Mouse (Mus musculus): ENCODE results near the gene Prpf6. TPM values are rescaled to one million over a fixed set of nuclear protein-coding genes. Genes with fewer than 3 reads are reported as not detected.

The Prpf6 gene
- polyA plus RNA-seq, 1 experiment = 44.2 TPM

GRCm38 (mm10) chr2:181600828-181601750 is 9.4 kb downstream of the Prpf6 start:
- WGBS = under 1% methylated on average over 57 of the region's 57 CpGs
- Histone ChIP-seq H3K27me3 (ENCODE audit: control insufficient read depth, insufficient read depth, low read length) (no peaks in the 10 kb centered on the region), H3K4me1 (ENCODE audit: control insufficient read depth, insufficient read depth, low read length) (peaks cover 13% of the 10 kb centered on the region), H3K4me3 (replicated peaks; ENCODE audit: insufficient read depth, low read depth, low read length) (peak overlapping the region; percentile 90), H3K27ac (ENCODE audit: insufficient read depth, low read length) (peak overlapping the region; percentile 91)
- TF ChIP-seq CTCF (IDR thresholded peaks at IDR 0.05; ENCODE audit: borderline replicate concordance, insufficient read depth, low read depth, low read length) (no peak), POLR2A (IDR thresholded peaks at IDR 0.05; ENCODE audit: borderline replicate concordance, insufficient read depth, low read length) (peak; percentile 84)
- DNase-seq = peak; percentile 97 to 98

- peak in 1 of 2 experiments; percentile 24 for DNase-seq
- H3K27ac ChIP-seq (ENCODE audit: insufficient read depth, low read length) = no peak overlapping the region
- H3K4me3 ChIP-seq (replicated peaks; ENCODE audit: insufficient read depth, low read depth, low read length) = peak overlapping the region; percentile 90
- TF ChIP-seq POLR2A (IDR thresholded peaks at IDR 0.05; ENCODE audit: borderline replicate concordance, insufficient read depth, low read length) (no peak), CTCF (IDR thresholded peaks at IDR 0.05; ENCODE audit: borderline replicate concordance, insufficient read depth, low read depth, low read length) (no peak)
- H3K27me3 ChIP-seq (ENCODE audit: control insufficient read depth, insufficient read depth, low read length) = no peaks in the 10 kb centered on the region
- peaks cover 13% of the 10 kb centered on the region for H3K4me1 ChIP-seq (ENCODE audit: control insufficient read depth, insufficient read depth, low read length)
- WGBS = 24% methylated on average over 10 of the region's 10 CpGs
These were observed 10.1 kb downstream of the Prpf6 start for GRCm38 (mm10) chr2:181601751-181602145.

- Histone ChIP-seq H3K4me3 (replicated peaks; ENCODE audit: insufficient read depth, low read depth, low read length) (no peak overlapping the region), H3K27me3 (ENCODE audit: control insufficient read depth, insufficient read depth, low read length) (no peaks in the 10 kb centered on the region), H3K27ac (ENCODE audit: insufficient read depth, low read length) (no peak overlapping the region), H3K4me1 (ENCODE audit: control insufficient read depth, insufficient read depth, low read length) (peaks cover 8% of the 10 kb centered on the region)
- TF ChIP-seq CTCF (IDR thresholded peaks at IDR 0.05; ENCODE audit: borderline replicate concordance, insufficient read depth, low read depth, low read length) (no peak), POLR2A (IDR thresholded peaks at IDR 0.05; ENCODE audit: borderline replicate concordance, insufficient read depth, low read length) (no peak)
- WGBS = 71% methylated on average over 4 of the region's 4 CpGs
- DNase-seq = no peak
These were observed 10.7 kb downstream of the Prpf6 start for GRCm38 (mm10) chr2:181602367-181602766.

- no peak overlapping the region for H3K27ac ChIP-seq (ENCODE audit: insufficient read depth, low read length)
- H3K27me3 ChIP-seq (ENCODE audit: control insufficient read depth, insufficient read depth, low read length) = no peaks in the 10 kb centered on the region
- DNase-seq = no peak
- WGBS = 91% methylated on average over 5 of the region's 5 CpGs
- H3K4me1 ChIP-seq (ENCODE audit: control insufficient read depth, insufficient read depth, low read length) = no peaks in the 10 kb centered on the region
- no peak overlapping the region for H3K4me3 ChIP-seq (replicated peaks; ENCODE audit: insufficient read depth, low read depth, low read length)
- no peak for TF ChIP-seq CTCF (IDR thresholded peaks at IDR 0.05; ENCODE audit: borderline replicate concordance, insufficient read depth, low read depth, low read length)
These were observed 27.3 kb downstream of the Prpf6 start for GRCm38 (mm10) chr2:181618761-181619495.

GRCm38 (mm10) chr2:181623401-181623800 is 31.7 kb downstream of the Prpf6 start:
- Histone ChIP-seq H3K4me3 (replicated peaks; ENCODE audit: insufficient read depth, low read depth, low read length) (no peak overlapping the region), H3K4me1 (ENCODE audit: control insufficient read depth, insufficient read depth, low read length) (no peaks in the 10 kb centered on the region), H3K27me3 (ENCODE audit: control insufficient read depth, insufficient read depth, low read length) (no peaks in the 10 kb centered on the region), H3K27ac (ENCODE audit: insufficient read depth, low read length) (no peak overlapping the region)
- no peak for TF ChIP-seq POLR2A (IDR thresholded peaks at IDR 0.05; ENCODE audit: borderline replicate concordance, insufficient read depth, low read length)
- TF ChIP-seq CTCF (IDR thresholded peaks at IDR 0.05; ENCODE audit: borderline replicate concordance, insufficient read depth, low read depth, low read length) = no peak
- DNase-seq = no peak

GRCm38 (mm10) chr2:181628471-181628870 is 36.8 kb downstream of the Prpf6 start:
- no peaks in the 10 kb centered on the region for H3K27me3 ChIP-seq (ENCODE audit: control insufficient read depth, insufficient read depth, low read length)
- no peak for TF ChIP-seq POLR2A (IDR thresholded peaks at IDR 0.05; ENCODE audit: borderline replicate concordance, insufficient read depth, low read length)
- no peak for TF ChIP-seq CTCF (IDR thresholded peaks at IDR 0.05; ENCODE audit: borderline replicate concordance, insufficient read depth, low read depth, low read length)
- H3K27ac ChIP-seq (ENCODE audit: insufficient read depth, low read length) = no peak overlapping the region
- H3K4me1 ChIP-seq (ENCODE audit: control insufficient read depth, insufficient read depth, low read length) = peaks cover 8% of the 10 kb centered on the region; the same call in 1 of the 2 replicates
- no peak for DNase-seq
- H3K4me3 ChIP-seq (replicated peaks; ENCODE audit: insufficient read depth, low read depth, low read length) = no peak overlapping the region

- Histone ChIP-seq H3K27ac (ENCODE audit: insufficient read depth, low read length) (peak overlapping the region; percentile 4; the same call in 1 of the 2 replicates), H3K27me3 (ENCODE audit: control insufficient read depth, insufficient read depth, low read length) (no peaks in the 10 kb centered on the region), H3K4me1 (ENCODE audit: control insufficient read depth, insufficient read depth, low read length) (peaks cover 16% of the 10 kb centered on the region; the same call in 1 of the 2 replicates), H3K4me3 (replicated peaks; ENCODE audit: insufficient read depth, low read depth, low read length) (no peak overlapping the region)
- WGBS = 17% methylated on average over 6 of the region's 6 CpGs
- peak; percentile 57 to 72 for DNase-seq
- no peak for TF ChIP-seq POLR2A (IDR thresholded peaks at IDR 0.05; ENCODE audit: borderline replicate concordance, insufficient read depth, low read length)
- no peak for TF ChIP-seq CTCF (IDR thresholded peaks at IDR 0.05; ENCODE audit: borderline replicate concordance, insufficient read depth, low read depth, low read length)
These were observed 41.0 kb downstream of the Prpf6 start for GRCm38 (mm10) chr2:181632624-181633023.
